Comparison of ENCODE assay signal across 8 mouse cellular contexts in the genomic region with DNA sequence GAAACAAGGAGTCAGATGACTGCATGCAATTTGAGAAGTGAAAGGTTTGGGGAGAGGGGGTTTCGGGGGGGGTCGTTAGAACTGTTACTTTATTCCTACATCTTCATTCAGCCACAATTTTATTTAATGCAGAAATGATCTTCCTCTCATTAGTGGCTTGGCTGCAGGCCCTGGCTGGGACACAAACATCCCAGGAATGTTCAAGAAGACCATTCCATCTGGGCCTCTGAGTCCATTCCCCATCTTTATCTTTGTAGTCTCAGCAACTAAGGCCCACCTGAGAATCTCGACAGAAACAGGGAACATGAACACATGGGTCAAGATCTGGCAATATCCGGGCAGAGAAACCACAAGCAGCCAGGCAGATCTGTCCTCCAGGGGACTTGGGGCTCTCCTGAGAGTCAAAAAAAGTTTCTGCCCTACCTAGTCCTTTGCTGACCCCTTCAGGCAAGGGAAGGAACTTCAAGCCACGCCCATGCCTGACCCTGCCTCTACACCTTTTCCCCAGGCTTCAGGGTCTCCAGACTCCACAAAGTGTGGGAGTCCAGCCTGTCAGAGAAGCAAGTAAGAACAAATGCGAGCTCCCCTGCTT. TPM values are rescaled to one million over a fixed set of nuclear protein-coding genes. Genes with fewer than 3 reads are reported as not detected.
DNase-seq lines count a peak whose midpoint lies in the region; ATAC-seq lines count a peak whose summit lies in the region.

No protein-coding gene starts in this region.

- no peaks in the 10 kb centered on the region for H3K36me3 ChIP-seq in neural tube, embryonic 15.5 days
- no peaks in the 10 kb centered on the region for H3K36me3 ChIP-seq in liver, embryonic 11.5 days (ENCODE audit: control insufficient read depth, insufficient read depth, low read length)

- no peak overlapping the region for H3K9ac ChIP-seq in neural tube, embryonic 15.5 days (replicated peaks)
- no peak overlapping the region for H3K9ac ChIP-seq in liver, embryonic 11.5 days (ENCODE audit: low read depth, low read length)

- ATAC-seq in neural tube, embryonic 15.5 days (ENCODE audit: low FRiP score): no peak
- ATAC-seq in hematopoietic stem cell, adult 5-6 weeks (replicated peaks in 1 of 2; ENCODE audit: insufficient read depth in 1 of 2, low FRiP score in 2 of 2, low TSS enrichment in 1 of 2, low read depth in 1 of 2, poor library complexity in 2 of 2, severe bottlenecking in 2 of 2): peak; percentile 96 to 97
- ATAC-seq in liver, embryonic 11.5 days (replicated peaks; ENCODE audit: low FRiP score): no peak

- H3K4me3 ChIP-seq in neural tube, embryonic 15.5 days (replicated peaks): no peak overlapping the region
- H3K4me3 ChIP-seq in liver, embryonic 11.5 days (ENCODE audit: low read depth, low read length): no peak overlapping the region

- H3K4me1 ChIP-seq in neural tube, embryonic 15.5 days: no peaks in the 10 kb centered on the region; the same call in 1 of the 2 replicates
- no peaks in the 10 kb centered on the region for H3K4me1 ChIP-seq in liver, embryonic 11.5 days (replicated peaks; ENCODE audit: control insufficient read depth, insufficient read depth, low read length)

- no peak overlapping the region for H3K4me2 ChIP-seq in neural tube, embryonic 15.5 days
- no peak overlapping the region for H3K4me2 ChIP-seq in liver, embryonic 11.5 days

- WGBS in neural tube, embryonic 15.5 days: 47% methylated on average over 6 of the region's 6 CpGs
- WGBS in liver, embryonic 11.5 days: 27% methylated on average over 6 of the region's 6 CpGs

- no peaks in the 10 kb centered on the region for H3K27me3 ChIP-seq in neural tube, embryonic 15.5 days (replicated peaks)
- no peaks in the 10 kb centered on the region for H3K27me3 ChIP-seq in liver, embryonic 11.5 days (replicated peaks; ENCODE audit: control insufficient read depth, insufficient read depth, low read length)

- DNase-seq in neural tube, embryonic 10.5 days (ENCODE audit: extremely low spot score, low spot score): peak; percentile 63
- peak; percentile 59 for DNase-seq in adrenal gland, postnatal 25 days
- DNase-seq in embryo, embryonic 9.5 days (ENCODE audit: extremely low spot score): peak; percentile 69
- peak; percentile 55 for DNase-seq in liver, embryonic 11.5 days (ENCODE audit: low spot score)
- DNase-seq in right cerebral cortex, adult 18-20 months: peak; percentile 35
- DNase-seq in urinary bladder, postnatal 36 days (ENCODE audit: low spot score in 2 of 2): peak; percentile 47 to 48

- no peaks in the 10 kb centered on the region for H3K9me3 ChIP-seq in neural tube, embryonic 15.5 days (replicated peaks)
- H3K9me3 ChIP-seq in liver, embryonic 11.5 days (ENCODE audit: control insufficient read depth, low read length): no peaks in the 10 kb centered on the region

- H3K27ac ChIP-seq in neural tube, embryonic 15.5 days (replicated peaks): no peak overlapping the region
- H3K27ac ChIP-seq in liver, embryonic 11.5 days (ENCODE audit: low read depth, low read length): no peak overlapping the region

RNA-seq across cellular contexts. Expression of gene Dhrs4, which starts 40.3 kb away (rescaled TPM):
- 21.5 and 32.8 TPM in 2 replicates for polyA plus RNA-seq in neural tube, embryonic 15.5 days (2015; fragmentation: Nextera tagmentation; extraction: Ambion mirVana)
- 83.7 and 89.8 TPM in 2 replicates for total RNA-seq in adrenal gland, postnatal 25 days (2021)
- total RNA-seq in hematopoietic stem cell, adult 5-6 weeks (2017): 68.5 and 99.2 TPM in 2 replicates
- 58.7 and 59.4 TPM in 2 replicates for polyA plus RNA-seq in liver, embryonic 11.5 days (2014; fragmentation: Nextera tagmentation; extraction: Ambion mirVana)

RNA-seq across cellular contexts. Expression of gene Carmil3, which starts 52.2 kb away (rescaled TPM):
- polyA plus RNA-seq in neural tube, embryonic 15.5 days (2015; fragmentation: Nextera tagmentation; extraction: Ambion mirVana): 21.6 and 25.1 TPM in 2 replicates
- total RNA-seq in adrenal gland, postnatal 25 days (2021): 7.3 and 9.6 TPM in 2 replicates
- 2.3 and 2.7 TPM in 2 replicates for total RNA-seq in hematopoietic stem cell, adult 5-6 weeks (2017)
- polyA plus RNA-seq in liver, embryonic 11.5 days (2014; fragmentation: Nextera tagmentation; extraction: Ambion mirVana): 2.7 and 3.0 TPM in 2 replicates

Comparison
In these comparisons a context has a peak if more than half of its experiments do, and no peak if none do; other contexts are left out.
1. ATAC-seq: peak in hematopoietic stem cell, adult 5-6 weeks (2 of 2); none in neural tube, embryonic 15.5 days (single experiment) and liver, embryonic 11.5 days (single experiment).
2. Peak in every context shown above with its lines, with median percentiles within 50 percentile points of each other: DNase-seq.